Mouse (Mus musculus) limb, embryonic 13.5 days (tissue): ENCODE measurements around the gene Snx4. TPM values are rescaled to one million over a fixed set of nuclear protein-coding genes. Genes with fewer than 3 reads are reported as not detected.

ENCODE experiments used
- ATAC-seq: fragments of 200-750 bp; cut with Nextera tagmentation; 2 replicates; pipeline ENCODE4 v1.8.0; 2017; ENCODE audit warnings: low read depth, moderate number of reproducible peaks, moderate TSS enrichment; ENCODE audit not compliant: low FRiP score
- H3K27ac ChIP-seq: fragments of 300-500 bp; sonication (generic); 2 replicates; pipeline ENCODE4 v1.5.1; 2015; ENCODE audit warnings: inconsistent platforms, mild to moderate bottlenecking, moderate library complexity
- H3K27me3 ChIP-seq: fragments of 300-500 bp; sonication (generic); 2 replicates; pipeline ENCODE4 v1.6.1; 2015; ENCODE audit warnings: mild to moderate bottlenecking, inconsistent platforms
- H3K36me3 ChIP-seq: fragments of 300-500 bp; sonication (generic); 2 replicates; pipeline ENCODE4 v1.6.1; 2015; ENCODE audit warnings: inconsistent platforms, mild to moderate bottlenecking, moderate library complexity
- H3K4me1 ChIP-seq: fragments of 300-500 bp; sonication (generic); 2 replicates; pipeline ENCODE4 v1.6.1; 2015; ENCODE audit warnings: inconsistent platforms
- H3K4me2 ChIP-seq: fragments of 300-500 bp; sonication (generic); replicated peaks from 2 replicates; pipeline ENCODE4 v1.6.1; 2015; ENCODE audit warnings: inconsistent platforms, mild to moderate bottlenecking, moderate library complexity
- H3K4me3 ChIP-seq: fragments of 300-500 bp; sonication (generic); 2 replicates; pipeline ENCODE4 v1.5.1; 2015; ENCODE audit warnings: moderate library complexity, mild to moderate bottlenecking, inconsistent platforms
- H3K9ac ChIP-seq: fragments of 300-500 bp; sonication (generic); 2 replicates; pipeline ENCODE4 v1.6.1; 2015; ENCODE audit warnings: mild to moderate bottlenecking, inconsistent platforms
- H3K9me3 ChIP-seq: fragments of 300-500 bp; sonication (generic); 2 replicates; pipeline ENCODE4 v1.6.1; 2016; ENCODE audit warnings: inconsistent platforms
- WGBS: fragments of 180-500 bp; shearing (Covaris S2); methylation state at CpG from one replicate; pipeline ENCODE4 v1.1.7; 2015; 5-methylcytosine and 5-hydroxymethylcytosine counted together
- polyA plus RNA-seq: library from polyadenylated mRNA; unstranded; fragments of >200 nt; fragmentation: Nextera tagmentation; extraction: Ambion mirVana; gene quantifications from 2 replicates; pipeline ENCODE4 v1.2.1, GENCODE M21; 2015

Snx4 gene
- polyA plus RNA-seq, 1 experiment from 2014 or later: 89.2 TPM

GRCm38 (mm10) chr16:33244933-33245470 is 6.2 kb upstream of the Snx4 start:
- Histone ChIP-seq H3K36me3 (peaks cover 48% of the 10 kb centered on the region), H3K4me3 (no peak overlapping the region), H3K4me2 (no peak overlapping the region), H3K4me1 (no peaks in the 10 kb centered on the region), H3K27me3 (no peaks in the 10 kb centered on the region), H3K27ac (no peak overlapping the region), H3K9ac (no peak overlapping the region), H3K9me3 (no peaks in the 10 kb centered on the region)
- no peak for ATAC-seq
- WGBS: 87% methylated on average over 9 of the region's 9 CpGs

DNA sequence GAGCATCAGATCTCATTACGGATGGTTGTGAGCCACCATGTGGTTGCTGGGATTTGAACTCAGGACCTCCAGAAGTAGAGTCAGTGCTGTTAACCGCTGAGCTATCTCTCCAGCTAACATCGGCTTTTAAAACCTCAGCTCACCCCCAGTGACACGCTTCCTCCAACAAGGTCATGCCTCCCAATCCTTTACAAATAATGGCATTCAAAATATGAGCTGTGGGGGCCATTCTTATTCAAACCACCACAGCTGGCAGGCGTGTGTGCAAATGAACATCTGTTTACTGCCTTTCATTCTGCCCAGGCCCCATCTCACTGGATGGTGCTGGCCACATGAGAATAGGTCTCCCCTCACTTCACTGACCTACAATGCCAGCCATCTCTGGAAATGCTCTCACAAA is 4.7 kb upstream of the Snx4 start:
- H3K4me2 ChIP-seq: no peak overlapping the region
- WGBS: 91% methylated on average over 5 of the region's 5 CpGs
- H3K36me3 ChIP-seq: peaks cover 34% of the 10 kb centered on the region
- H3K27me3 ChIP-seq: no peaks in the 10 kb centered on the region
- no peak overlapping the region for H3K9ac ChIP-seq
- H3K9me3 ChIP-seq: no peaks in the 10 kb centered on the region
- ATAC-seq: no peak
- no peak overlapping the region for H3K27ac ChIP-seq
- peaks cover 6% of the 10 kb centered on the region for H3K4me1 ChIP-seq
- H3K4me3 ChIP-seq: no peak overlapping the region

GRCm38 (mm10) chr16:33247006-33247405 is 4.2 kb upstream of the Snx4 start:
- 83% methylated on average over 2 of the region's 2 CpGs for WGBS
- no peak for ATAC-seq
- peaks cover 6% of the 10 kb centered on the region for H3K4me1 ChIP-seq
- H3K4me3 ChIP-seq: no peak overlapping the region
- H3K9ac ChIP-seq: no peak overlapping the region
- H3K36me3 ChIP-seq: peaks cover 29% of the 10 kb centered on the region
- no peak overlapping the region for H3K4me2 ChIP-seq
- H3K27me3 ChIP-seq: no peaks in the 10 kb centered on the region
- H3K9me3 ChIP-seq: no peaks in the 10 kb centered on the region
- no peak overlapping the region for H3K27ac ChIP-seq

DNA sequence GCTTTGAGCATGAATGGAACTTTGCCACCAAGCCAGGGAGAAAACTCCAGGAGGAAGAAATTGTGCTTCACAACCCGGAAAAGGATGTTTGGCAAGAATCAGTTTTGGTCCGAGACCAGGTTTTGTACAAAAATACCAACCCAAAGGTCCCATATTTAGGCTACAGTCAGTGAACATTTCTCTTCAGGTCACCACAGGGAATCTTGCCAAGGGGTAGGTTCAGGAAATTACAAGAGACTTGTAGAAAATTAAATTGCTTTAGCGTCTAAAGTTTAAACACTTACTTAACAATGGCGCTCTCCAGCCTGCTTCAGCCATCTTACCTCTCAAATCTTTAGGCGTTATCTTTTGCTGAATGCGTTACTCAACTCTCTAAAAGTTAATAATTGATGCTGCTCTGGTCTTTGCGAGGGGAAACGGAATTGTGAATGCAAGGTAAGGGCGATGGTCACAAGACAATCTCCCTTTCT is 556 bp upstream of the Snx4 start:
- Histone ChIP-seq H3K4me3 (peak overlapping the region; percentile 93), H3K9ac (peak overlapping the region; percentile 94), H3K27me3 (no peaks in the 10 kb centered on the region), H3K27ac (peak overlapping the region; percentile 78), H3K36me3 (peaks cover 3% of the 10 kb centered on the region; the same call in 1 of the 2 replicates), H3K9me3 (no peaks in the 10 kb centered on the region), H3K4me2 (peak overlapping the region; percentile 68), H3K4me1 (peaks cover 14% of the 10 kb centered on the region)
- no peak for ATAC-seq
- 17% methylated on average over 9 of the region's 9 CpGs for WGBS

DNA sequence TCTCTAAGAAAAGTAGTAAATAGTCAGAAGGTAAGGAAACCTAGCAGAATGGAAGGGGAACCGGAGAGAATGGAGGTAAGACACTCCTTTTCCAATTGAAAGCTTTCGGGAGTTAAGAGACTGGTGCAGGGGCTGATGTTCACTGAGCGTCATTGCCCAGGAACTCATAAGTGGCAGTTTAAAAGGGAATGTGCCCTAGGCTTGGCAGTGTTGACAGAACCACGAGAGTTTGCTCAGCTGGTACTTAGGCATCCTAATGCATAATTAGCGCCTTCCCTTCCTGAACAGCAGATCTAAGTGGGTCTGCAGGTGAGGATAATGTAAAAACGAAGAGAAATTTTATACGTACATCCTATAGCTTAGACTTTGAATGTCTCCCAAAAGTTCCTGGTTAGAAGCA is 4.4 kb downstream of the Snx4 start:
- 85% methylated on average over 7 of the region's 7 CpGs for WGBS
- Histone ChIP-seq H3K4me1 (peaks cover 10% of the 10 kb centered on the region), H3K9ac (no peak overlapping the region), H3K4me2 (no peak overlapping the region), H3K4me3 (no peak overlapping the region), H3K9me3 (no peaks in the 10 kb centered on the region), H3K27me3 (no peaks in the 10 kb centered on the region), H3K27ac (no peak overlapping the region), H3K36me3 (peaks cover 9% of the 10 kb centered on the region)
- ATAC-seq: no peak

DNA sequence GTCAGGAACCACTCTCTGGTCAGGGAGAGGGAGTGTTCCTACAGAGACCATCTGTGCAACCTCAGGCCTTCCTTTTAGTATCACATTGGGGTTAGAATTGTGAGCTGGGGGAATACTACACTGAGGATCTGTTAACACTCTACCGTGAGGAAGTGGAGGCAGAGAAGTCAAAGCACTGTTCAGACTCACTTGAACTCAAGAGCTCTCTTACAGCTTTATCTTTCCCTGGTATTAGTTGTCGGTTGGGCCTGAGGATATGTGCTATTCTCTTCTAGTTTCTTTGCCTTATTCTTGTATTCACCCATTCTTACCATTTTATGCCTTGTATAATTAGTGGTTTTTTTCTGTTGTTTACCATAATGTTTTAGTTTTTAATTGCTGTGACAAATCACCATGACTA is 7.3 kb downstream of the Snx4 start:
- Histone ChIP-seq H3K27ac (no peak overlapping the region), H3K27me3 (no peaks in the 10 kb centered on the region), H3K4me1 (no peaks in the 10 kb centered on the region), H3K36me3 (peaks cover 9% of the 10 kb centered on the region), H3K9ac (no peak overlapping the region), H3K9me3 (no peaks in the 10 kb centered on the region), H3K4me2 (no peak overlapping the region), H3K4me3 (no peak overlapping the region)
- WGBS: 90% methylated on average over 2 of the region's 2 CpGs
- no peak for ATAC-seq

DNA sequence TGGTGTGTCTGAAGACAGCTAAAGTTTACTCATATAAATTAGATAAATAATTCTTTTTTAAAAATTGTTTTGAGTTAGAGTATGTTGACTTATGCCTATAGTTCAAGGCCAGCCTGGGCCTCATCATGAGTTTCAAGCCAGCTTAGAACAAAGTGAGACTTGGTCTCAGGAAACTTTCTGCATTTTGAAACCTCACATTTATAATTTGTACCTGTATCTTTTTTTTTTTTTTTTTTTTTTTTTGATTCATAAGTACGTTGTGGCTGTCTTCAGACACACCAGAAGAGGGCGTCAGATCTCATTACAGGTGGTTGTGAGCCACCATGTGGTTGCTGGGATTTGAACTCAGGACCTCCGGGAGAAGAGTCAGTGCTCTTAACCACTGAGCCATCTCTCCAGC is 8.6 kb downstream of the Snx4 start:
- Histone ChIP-seq H3K27ac (no peak overlapping the region), H3K4me1 (no peaks in the 10 kb centered on the region), H3K9ac (no peak overlapping the region), H3K4me3 (no peak overlapping the region), H3K27me3 (no peaks in the 10 kb centered on the region), H3K36me3 (peaks cover 22% of the 10 kb centered on the region), H3K9me3 (no peaks in the 10 kb centered on the region), H3K4me2 (no peak overlapping the region)
- WGBS: 91% methylated on average over 3 of the region's 3 CpGs
- no peak for ATAC-seq

GRCm38 (mm10) chr16:33260825-33261224 is 9.6 kb downstream of the Snx4 start:
- no peak overlapping the region for H3K27ac ChIP-seq
- 87% methylated on average over 8 of the region's 8 CpGs for WGBS
- no peak for ATAC-seq

GRCm38 (mm10) chr16:33261584-33262061 is 10.4 kb downstream of the Snx4 start:
- Histone ChIP-seq H3K9me3 (no peaks in the 10 kb centered on the region), H3K27ac (no peak overlapping the region), H3K9ac (no peak overlapping the region), H3K4me2 (no peak overlapping the region), H3K4me3 (no peak overlapping the region), H3K4me1 (no peaks in the 10 kb centered on the region), H3K36me3 (peaks cover 40% of the 10 kb centered on the region), H3K27me3 (no peaks in the 10 kb centered on the region)
- no peak for ATAC-seq
- WGBS: 79% methylated on average over 2 of the region's 2 CpGs

More at GRCm38 (mm10) chr16:33260825-33261224, 9.6 kb downstream of the Snx4 start:
- no peak overlapping the region for H3K9ac ChIP-seq
- no peak overlapping the region for H3K4me3 ChIP-seq
- H3K4me2 ChIP-seq: no peak overlapping the region
- H3K27me3 ChIP-seq: no peaks in the 10 kb centered on the region
- peaks cover 32% of the 10 kb centered on the region for H3K36me3 ChIP-seq
- no peaks in the 10 kb centered on the region for H3K4me1 ChIP-seq
- no peaks in the 10 kb centered on the region for H3K9me3 ChIP-seq

DNA sequence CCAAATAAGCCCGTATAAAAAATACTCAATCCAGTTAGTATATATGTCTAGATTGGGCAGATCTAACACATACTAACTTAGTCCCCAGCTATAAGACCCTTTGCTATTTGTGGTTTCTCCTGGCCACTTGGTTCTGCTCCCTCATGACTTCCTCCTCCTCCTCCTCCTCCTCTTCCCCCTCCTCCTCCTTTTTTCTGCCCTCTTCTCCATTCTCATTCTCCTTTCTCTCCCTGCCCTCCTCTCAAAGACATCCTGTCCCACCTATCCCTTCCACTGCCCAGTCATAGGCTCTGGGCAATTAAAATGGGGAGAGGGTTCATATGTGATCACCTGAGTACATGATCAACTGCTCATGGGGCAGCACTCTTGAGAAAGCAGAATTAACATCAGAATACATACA is 10.9 kb downstream of the Snx4 start:
- H3K4me2 ChIP-seq: no peak overlapping the region
- no peak for ATAC-seq
- peaks cover 44% of the 10 kb centered on the region for H3K36me3 ChIP-seq
- H3K27me3 ChIP-seq: no peaks in the 10 kb centered on the region
- 83% methylated on average over 1 of the region's 1 CpGs for WGBS
- H3K4me1 ChIP-seq: no peaks in the 10 kb centered on the region
- H3K27ac ChIP-seq: no peak overlapping the region
- H3K4me3 ChIP-seq: no peak overlapping the region
- no peak overlapping the region for H3K9ac ChIP-seq
- H3K9me3 ChIP-seq: no peaks in the 10 kb centered on the region

GRCm38 (mm10) chr16:33267616-33268253 is 16.5 kb downstream of the Snx4 start:
- Histone ChIP-seq H3K27ac (no peak overlapping the region), H3K4me1 (no peaks in the 10 kb centered on the region), H3K9me3 (0 out of 2 replicates have a peak, but pooled peaks cover 2% of the 10 kb centered on the region), H3K27me3 (no peaks in the 10 kb centered on the region), H3K36me3 (peaks cover 74% of the 10 kb centered on the region), H3K4me3 (no peak overlapping the region), H3K4me2 (no peak overlapping the region), H3K9ac (no peak overlapping the region)
- WGBS: 88% methylated on average over 9 of the region's 9 CpGs
- ATAC-seq: no peak

DNA sequence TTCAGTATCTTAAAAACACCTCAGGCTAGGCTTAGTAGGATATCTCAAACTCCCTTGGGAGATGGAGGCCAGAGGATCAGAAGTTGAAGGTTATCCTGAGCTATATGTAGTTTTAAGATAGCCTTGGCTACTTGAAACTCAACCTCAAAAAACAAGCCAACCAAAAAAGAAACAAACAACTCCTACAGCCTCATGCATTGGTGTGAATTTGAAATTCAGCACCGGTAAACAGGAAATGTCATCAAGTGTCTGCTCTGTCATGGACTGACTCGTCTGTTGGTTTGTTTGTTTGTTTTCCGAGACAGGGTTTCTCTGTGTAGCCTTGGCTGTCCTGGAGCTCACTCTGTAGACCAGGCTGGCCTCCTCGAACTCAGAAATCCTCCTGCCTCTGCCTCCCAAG is 20.6 kb downstream of the Snx4 start:
- H3K36me3 ChIP-seq: peaks cover 66% of the 10 kb centered on the region
- no peak overlapping the region for H3K4me3 ChIP-seq
- ATAC-seq: no peak
- H3K9me3 ChIP-seq: 0 out of 2 replicates have a peak, but pooled peaks cover 2% of the 10 kb centered on the region
- no peaks in the 10 kb centered on the region for H3K27me3 ChIP-seq
- no peak overlapping the region for H3K4me2 ChIP-seq
- no peaks in the 10 kb centered on the region for H3K4me1 ChIP-seq
- WGBS: 97% methylated on average over 4 of the region's 4 CpGs
- H3K9ac ChIP-seq: no peak overlapping the region
- no peak overlapping the region for H3K27ac ChIP-seq

DNA sequence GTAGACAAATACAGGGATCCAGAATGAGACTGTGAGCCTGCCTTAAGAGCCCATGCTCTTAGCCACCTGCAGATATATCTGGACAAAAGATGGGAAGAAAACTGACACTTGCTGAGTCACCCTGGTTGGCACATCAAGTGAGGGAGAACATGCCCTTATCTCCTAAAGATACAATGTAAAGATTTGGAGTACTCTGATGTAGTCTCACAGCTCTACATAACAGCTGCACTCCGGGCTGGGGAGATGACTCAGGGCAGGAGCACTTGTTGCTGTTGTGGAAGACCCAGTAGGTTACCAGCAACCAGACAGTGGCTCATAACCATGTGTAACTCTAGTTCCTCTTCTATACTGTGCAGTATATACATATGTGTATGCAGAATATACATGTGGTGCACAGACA is 31.8 kb downstream of the Snx4 start:
- H3K36me3 ChIP-seq: peaks cover 79% of the 10 kb centered on the region
- no peak overlapping the region for H3K9ac ChIP-seq
- H3K4me3 ChIP-seq: no peak overlapping the region
- H3K4me1 ChIP-seq: no peaks in the 10 kb centered on the region
- H3K9me3 ChIP-seq: no peaks in the 10 kb centered on the region
- no peak overlapping the region for H3K27ac ChIP-seq
- ATAC-seq: no peak
- WGBS: 95% methylated on average over 1 of the region's 1 CpGs
- H3K27me3 ChIP-seq: no peaks in the 10 kb centered on the region
- H3K4me2 ChIP-seq: no peak overlapping the region
